Mouse (Mus musculus) frontal cortex, postnatal 10 days (tissue): Measurements from ENCODE around the gene Astn1.

Experiments
- DNase-seq, 2 experiments: peaks; one replicate each; pipeline ENCODE4 v3.0.0; 2022; ENCODE audit warnings: low spot score in 2 of 2, mixed read lengths in 1 of 2

Gene Astn1

DNA sequence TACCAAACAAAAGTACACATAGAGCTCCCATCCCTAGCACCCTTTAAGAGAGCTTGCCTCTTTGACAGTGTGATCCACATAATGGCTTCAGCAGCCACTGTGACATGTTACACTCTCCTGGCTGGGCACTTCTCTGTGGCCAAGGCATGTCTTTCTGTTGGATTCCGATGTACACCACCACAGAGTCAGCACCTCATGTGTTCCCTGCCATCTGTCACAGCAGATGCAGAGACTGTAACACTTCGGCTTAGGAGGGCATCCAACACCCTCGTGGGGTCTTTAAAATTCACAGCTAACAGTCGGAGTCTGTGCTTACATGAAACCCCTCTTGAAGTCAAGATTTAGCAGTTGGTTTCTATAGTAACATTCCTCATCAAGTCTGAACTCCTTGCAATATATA, 154.5 kb downstream of the Astn1 start:
- DNase-seq: no peak

GRCm38 (mm10) chr1:158536195-158536594, 174.1 kb downstream of the Astn1 start:
- DNase-seq: no peak

DNA sequence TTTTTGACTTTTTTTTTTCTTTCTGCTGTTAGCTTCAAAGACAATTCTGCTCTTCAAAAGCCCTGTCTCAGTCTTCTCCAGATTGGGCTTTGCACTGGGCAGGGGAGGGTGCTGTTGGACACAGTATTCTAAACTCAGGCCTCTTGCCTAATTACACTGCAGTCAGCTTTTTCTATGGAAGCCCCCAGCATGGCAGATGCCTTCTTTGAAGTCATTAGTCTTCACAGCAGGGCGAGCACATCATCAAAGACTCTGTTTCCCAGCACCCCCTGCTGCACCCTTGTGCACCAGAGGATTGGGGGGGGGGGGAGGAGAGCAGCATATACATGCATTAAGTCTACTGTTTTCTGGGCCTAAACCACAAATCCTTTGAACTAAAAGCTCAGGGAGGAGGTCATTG, 174.8 kb downstream of the Astn1 start:
- no peak for DNase-seq

DNA sequence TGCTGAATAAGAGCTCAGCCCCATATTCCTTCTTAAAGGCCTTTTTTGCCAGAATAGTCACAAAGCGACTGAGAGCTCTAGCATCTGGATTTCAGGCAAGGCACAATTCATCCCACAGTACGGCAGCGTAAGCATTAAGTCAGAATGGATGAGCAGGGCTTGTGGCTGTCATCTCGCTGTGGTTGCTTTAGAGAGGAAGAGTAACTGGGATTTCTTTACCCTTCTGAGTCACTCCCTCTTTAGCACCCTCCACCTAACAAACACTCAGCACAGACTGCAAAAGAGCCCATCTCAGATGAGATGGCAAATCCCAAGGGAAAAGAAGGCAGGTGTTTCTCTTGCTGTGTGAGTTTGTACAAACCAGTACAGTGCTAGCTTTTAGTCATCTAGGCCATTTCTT, 183.0 kb downstream of the Astn1 start:
- DNase-seq: no peak

GRCm38 (mm10) chr1:158546513-158546912, 184.4 kb downstream of the Astn1 start:
- DNase-seq: no peak

- peak; percentile 65 to 78 for DNase-seq
Observed at GRCm38 (mm10) chr1:158547592-158548211, 185.6 kb downstream of the Astn1 start.

- no peak for DNase-seq
Observed at GRCm38 (mm10) chr1:158548319-158548718, 186.2 kb downstream of the Astn1 start.

GRCm38 (mm10) chr1:158549616-158550015, 187.5 kb downstream of the Astn1 start:
- DNase-seq: no peak

DNA sequence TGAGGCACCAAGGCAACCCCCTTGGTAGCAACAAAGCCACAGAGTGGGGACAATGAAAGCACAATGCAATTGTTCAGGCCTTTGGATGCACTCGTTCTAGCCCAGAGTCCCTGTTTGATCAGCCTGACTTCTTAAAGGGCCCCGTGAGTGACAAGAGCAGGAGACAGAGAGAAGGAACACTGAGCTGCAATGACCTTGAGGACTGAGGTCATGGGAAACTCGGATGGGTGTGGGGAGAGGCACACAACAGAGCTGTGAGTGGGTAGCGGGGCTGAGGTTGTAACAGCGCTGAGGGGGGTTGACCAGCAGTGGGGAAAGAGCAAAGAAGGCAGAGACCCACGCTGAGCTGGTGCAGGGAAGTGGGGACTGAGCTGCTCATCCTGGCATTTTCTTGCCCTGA, 189.9 kb downstream of the Astn1 start:
- no peak for DNase-seq

GRCm38 (mm10) chr1:158553341-158553740, 191.3 kb downstream of the Astn1 start:
- DNase-seq: no peak

DNA sequence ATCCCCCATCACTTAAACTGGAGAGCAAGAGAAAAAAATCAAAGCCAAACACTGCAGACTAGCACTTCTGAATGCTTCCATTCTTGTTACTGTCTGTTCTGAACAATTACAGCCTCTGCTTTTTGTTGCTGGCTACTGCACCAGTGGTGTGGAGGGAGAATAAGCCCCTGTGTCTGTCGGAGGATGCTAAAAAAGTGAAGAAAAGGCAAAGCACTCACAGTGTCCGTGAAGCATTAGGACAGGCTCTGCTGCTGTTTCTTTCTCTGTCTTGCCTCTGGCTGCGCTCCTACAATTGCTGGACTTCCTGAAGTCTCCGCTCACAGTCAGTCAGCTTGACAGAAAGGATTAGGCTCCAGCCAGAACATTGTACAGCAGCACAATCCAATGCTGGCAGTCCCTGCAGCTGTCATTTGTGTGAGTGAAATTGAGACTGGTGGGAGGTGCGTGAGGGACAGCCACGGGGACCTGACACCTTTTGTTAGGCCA, 192.0 kb downstream of the Astn1 start:
- DNase-seq: peak in 1 of 2 experiments; percentile 19

GRCm38 (mm10) chr1:158573168-158573567, 211.1 kb downstream of the Astn1 start:
- DNase-seq: no peak

DNA sequence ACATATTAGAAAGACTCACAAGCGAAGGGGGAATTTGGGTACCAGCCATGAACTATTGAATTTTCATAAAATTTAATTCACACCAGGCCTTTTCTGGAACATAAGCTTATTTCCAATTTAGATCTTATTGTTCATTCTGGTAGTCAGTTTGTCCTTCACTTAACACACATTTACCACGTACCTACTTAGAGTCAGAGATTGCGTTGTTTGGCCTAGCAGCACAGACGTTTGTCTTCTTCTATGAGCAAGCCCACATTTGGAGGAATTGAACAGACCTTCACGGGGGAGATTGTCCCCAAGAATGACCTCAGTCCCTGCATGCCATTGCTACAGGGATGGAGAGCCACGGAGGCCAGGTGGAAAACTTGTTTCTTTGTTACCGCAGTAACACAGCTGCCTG, 211.5 kb downstream of the Astn1 start:
- DNase-seq: no peak

DNA sequence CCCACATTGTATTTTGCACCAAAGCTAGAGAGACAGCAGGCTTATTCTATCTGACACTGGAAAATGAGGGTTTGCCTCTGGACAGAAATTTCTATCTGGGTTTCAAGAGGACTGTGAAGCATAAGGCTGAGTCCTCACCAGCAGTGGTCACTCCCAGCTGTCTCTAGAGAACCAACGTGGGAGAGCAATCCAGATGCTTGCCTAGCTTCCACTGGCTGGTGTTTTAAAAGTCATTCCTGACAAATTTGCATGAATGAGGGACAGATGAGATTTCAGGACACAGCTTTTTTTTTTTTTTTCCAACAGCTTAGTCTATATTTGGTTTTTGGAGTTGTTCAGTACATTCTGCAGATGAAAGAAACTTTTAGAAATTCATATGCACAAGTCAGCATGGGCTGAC, 213.9 kb downstream of the Astn1 start:
- no peak for DNase-seq

GRCm38 (mm10) chr1:158581806-158582205, 219.7 kb downstream of the Astn1 start:
- DNase-seq: peak in 1 of 2 experiments; percentile 13

GRCm38 (mm10) chr1:158588903-158589302, 226.8 kb downstream of the Astn1 start:
- no peak for DNase-seq

GRCm38 (mm10) chr1:158596726-158597448, 234.8 kb downstream of the Astn1 start:
- DNase-seq: peak in 1 of 2 experiments; percentile 53

- DNase-seq: no peak
Observed at GRCm38 (mm10) chr1:158597996-158598395, 235.9 kb downstream of the Astn1 start.

DNA sequence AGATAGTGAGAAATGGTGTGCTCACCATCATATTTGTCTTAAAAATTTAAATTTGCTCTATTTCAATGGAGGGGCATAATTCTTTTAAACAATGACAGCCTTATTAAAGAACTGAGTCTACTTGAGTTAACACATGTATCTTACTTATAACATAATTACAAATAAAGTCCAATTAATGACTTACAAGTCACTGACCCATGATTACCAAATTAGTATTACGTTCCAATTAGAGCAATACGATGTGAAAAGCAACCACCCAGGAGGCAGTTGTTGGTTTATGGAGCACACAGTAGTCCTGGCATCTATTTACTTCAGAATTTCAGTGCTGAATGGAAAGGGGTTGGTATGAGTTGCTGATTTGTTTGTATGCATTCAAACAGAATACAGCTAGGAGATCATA, 237.4 kb downstream of the Astn1 start:
- DNase-seq: no peak

GRCm38 (mm10) chr1:158603056-158603455, 241.0 kb downstream of the Astn1 start:
- no peak for DNase-seq

DNA sequence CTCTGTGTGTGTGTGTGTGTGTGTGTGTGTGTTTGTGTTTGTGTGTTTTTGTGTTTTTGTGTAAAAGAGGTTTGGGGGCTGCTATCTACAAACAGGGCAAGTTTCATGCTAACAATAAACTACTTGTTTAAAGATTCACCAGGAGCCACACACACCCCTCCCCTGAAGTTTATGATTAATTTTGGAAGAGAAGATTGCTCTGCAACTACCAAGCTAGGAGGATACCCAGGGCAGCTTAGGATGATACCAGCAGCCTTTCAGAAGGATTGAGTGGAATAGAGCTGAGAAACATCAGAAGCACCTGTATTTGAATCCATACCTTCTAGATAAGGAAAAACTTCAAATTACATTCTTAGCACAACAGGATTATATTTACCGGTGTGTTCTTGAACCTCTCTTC, 242.1 kb downstream of the Astn1 start:
- no peak for DNase-seq

- DNase-seq: no peak
Observed at GRCm38 (mm10) chr1:158605597-158605996, 243.5 kb downstream of the Astn1 start.

DNA sequence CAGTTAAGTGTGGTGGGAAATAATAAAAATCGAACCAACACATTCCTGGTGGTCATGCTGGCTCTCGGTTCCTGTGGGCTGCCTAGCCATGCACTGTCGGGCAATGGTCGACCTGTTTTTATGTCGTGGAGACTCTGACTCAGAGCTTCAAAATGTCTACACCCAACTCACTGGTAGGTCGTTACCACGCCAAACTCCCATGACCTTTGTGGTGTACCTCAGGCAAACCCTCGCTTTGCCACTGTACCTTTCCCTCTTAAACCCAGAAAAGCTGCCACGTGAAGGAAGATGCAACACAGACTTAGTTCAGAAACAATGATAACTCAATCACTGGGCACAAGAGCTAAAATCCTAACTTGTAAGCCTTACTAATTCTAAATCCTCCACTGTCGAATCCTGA, 244.3 kb downstream of the Astn1 start:
- DNase-seq: no peak
